Mouse (Mus musculus): ENCODE measurements around the gene Tysnd1. TPM values are rescaled to one million over a fixed set of nuclear protein-coding genes. Genes with fewer than 3 reads are reported as not detected.

Gene Tysnd1
- 1 to 10 TPM; 2.9 to 3.7 TPM for polyA plus RNA-seq (2017; shearing (Covaris generic))

DNA sequence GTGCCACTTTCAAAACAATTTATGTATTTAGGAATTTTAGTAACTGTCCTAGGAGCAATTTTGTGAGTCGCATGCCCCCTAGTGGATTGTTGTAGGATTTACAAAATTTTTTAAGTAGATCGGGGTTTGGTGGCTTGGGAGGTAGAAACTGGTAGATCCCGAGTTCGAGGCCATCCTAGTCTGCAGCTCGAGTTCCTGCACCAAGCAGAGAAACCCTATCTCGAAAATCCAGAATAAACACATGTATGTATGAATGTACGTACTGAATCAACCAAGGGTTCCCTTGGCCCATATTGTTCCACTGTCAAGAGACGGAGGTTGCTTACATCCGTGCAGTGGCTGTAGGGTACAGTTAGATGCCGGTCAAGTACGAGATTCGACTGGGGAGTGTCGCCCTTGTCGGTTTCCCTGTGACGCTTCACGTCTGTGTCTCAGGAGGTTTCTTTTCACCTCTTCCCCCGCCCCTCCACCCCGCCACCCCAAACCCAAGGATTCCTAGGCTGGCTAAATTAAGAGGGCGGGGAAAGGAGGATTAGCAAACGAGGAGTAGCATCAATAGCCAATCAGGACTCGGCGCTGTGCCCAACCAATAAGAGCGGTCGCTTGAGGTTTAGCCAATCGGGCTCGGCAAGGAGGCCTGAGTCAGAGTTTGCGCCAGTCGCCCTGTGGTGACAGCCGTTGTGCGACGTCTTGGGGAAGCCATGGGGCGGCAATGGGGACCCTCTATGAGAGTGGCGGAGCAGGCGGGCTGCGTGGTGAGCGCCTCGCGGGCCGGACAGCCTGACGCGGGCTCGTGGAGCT, at the start of gene Tysnd1:
Tysnd1 (plus strand) TSS at position 645 of the 801 bp plus-strand sequence.
- ATAC-seq = peak; percentile 98

DNA sequence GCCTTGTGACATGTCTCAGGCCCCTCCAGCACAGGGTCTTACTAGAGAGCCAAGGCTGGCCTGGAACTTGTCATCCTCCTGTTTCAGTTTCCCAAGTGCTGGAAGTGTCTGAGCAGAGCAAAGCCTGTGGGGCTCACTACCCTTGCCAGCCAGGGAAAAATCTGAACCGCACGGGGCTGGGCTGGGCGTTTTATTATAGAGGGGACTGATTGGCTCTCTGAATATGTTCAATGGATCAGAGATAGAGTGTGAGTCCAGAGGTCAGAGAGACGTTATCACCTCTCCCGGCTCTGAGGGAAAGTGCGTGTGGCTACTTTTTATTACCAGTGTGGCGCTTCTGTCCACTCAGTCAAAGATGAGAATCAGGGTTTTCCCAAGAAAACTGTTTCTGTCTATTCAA, 48.8 kb upstream of the Tysnd1 start:
- no peak for ATAC-seq

DNA sequence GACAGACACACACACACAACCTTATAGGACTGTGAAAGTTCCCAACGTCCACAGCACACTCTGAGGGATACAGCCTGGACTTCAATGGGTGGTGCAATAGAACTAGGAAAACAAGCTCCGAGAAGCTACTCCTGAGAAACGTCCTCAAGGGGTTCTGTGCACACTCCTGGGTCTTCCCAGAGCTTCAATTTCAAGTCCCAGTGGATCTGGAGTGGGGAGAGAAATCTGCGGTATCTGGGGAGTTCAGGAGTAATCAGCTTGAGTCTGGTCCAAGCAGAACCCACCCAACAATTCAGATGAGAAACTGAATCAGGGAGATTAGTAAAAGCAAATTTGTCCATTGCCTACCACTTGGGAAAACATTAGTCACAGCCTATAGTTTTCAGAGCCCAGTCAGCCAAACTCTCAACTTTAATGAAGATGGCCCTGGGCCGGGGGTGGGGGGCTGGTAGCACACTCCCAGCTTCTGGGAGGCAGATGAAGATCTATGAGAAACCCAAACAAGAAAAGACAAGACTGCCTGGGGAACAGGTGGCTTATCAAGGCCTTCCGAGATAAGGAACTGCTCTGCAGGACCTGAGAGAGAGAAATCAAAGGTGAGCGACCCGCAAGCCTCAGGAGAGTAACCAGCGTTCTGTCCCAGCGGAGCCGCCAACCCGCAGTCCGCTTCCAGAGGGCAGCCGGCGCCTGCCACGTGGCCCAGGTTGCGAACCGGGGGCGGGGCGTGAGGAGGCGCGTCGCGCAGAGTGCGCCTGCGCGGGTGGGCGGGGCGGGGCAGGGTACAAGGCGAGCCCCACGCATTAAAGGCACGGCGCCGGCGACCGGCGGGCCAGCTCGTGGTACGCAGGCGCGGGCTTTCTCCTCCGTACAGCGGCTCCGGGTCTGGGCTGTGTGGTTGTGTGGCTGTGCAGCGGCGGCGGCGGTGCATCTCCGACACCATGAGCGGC, 47.3 kb upstream of the Tysnd1 start, which contains the start of gene Ppa1:
Ppa1 (plus strand) TSS at position 763 of the 947 bp plus-strand sequence.
- peak; percentile 73 for ATAC-seq

DNA sequence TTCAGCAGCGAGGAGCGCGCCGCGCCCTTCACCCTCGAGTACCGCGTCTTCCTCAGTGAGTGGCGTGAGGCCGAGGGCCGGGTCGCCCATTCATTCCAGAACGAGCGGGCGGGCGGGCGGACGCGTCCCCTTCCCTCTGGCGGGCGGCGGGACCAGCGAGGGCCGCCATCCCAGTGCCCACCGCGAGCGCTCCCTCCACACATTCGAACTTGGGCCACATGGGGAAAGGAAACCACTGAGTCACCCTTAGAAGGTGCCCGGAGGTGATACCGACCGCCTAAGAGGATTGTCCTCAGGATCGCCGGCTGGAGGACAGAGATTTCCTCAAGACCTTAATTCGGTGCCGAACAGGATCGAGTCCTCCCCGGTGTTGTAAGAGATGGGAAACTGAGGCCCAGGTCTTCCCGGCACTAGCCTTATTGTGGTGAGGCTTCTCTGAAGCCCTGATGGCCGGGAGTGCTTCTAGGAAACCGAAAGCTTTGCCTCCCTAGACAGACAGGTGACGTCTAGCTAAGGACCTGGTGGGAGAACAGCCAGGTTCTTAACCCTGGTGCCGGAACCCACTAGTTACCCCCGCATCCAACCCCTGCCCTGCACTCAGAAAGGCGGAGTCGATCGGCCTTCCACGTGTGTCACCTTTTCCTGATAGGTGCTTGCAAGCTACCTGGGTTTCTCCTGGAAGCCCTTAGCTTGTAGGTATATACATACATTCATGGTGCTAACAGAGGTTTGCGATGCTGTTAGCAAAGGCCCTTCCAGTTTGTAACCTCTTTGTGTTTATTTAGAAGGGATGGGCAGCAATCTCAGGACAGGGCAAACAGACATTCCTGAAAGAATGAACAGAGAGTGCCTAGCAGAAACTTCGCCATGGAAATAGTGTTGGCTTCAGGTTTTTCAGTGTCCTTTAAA, 46.3 kb upstream of the Tysnd1 start:
- peak; percentile 49 for ATAC-seq

DNA sequence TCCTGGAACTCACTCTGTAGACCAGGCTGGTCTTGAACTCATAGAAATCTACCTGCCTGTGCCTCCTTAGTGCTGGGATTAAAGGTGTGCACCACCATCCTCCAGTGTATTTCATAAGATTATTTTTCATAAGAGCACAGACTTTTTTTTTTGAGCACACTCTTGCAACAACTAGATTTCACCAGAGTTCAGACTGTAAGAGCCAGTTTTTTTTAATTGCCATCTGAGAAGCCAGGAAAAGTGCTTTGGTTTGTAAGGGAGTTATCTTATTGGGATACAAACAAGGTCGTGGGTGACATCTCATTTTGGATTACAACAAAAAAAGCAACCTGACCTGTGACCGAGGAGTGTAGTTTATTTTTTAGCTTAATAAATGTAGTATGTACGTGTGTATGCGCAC, 41.2 kb upstream of the Tysnd1 start:
- no peak for ATAC-seq

DNA sequence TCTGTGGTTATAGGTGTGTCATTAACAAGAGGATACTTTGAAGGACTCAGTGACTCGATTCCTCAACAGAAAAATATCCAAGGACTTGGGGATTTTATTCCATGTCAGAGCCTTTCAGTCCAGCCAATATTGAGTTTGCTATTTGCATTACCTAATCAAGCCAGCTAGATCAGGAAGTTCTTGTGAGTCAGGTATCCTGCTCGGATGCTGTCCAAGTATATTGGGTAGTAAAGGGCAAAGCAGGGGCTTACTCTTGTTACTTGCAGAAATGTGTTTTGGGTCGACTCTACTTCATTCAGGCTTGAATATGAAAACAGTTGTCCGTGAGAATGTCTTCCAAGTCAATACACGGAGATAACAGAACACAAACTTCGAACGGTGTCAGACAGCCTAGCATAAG, 40.6 kb upstream of the Tysnd1 start:
- ATAC-seq = no peak

DNA sequence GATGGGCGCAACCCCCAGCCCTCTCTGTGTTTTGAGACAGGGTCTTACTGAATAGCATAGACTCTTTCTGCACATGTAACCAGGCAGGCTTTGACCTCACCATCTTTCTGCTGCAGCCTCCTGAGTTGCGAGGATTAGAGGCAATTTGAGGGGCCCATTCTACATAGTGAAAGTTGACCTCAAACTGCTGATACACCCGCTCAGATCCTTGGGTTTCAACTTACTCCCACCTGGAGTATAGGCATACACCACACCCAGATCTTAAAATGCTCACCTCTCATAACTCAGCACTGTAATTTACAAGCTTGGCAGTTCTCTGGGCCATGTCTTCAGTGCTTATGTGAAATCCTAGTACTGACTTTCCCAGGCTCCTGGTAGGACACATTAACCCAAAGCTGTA, 40.1 kb upstream of the Tysnd1 start:
- no peak for ATAC-seq

DNA sequence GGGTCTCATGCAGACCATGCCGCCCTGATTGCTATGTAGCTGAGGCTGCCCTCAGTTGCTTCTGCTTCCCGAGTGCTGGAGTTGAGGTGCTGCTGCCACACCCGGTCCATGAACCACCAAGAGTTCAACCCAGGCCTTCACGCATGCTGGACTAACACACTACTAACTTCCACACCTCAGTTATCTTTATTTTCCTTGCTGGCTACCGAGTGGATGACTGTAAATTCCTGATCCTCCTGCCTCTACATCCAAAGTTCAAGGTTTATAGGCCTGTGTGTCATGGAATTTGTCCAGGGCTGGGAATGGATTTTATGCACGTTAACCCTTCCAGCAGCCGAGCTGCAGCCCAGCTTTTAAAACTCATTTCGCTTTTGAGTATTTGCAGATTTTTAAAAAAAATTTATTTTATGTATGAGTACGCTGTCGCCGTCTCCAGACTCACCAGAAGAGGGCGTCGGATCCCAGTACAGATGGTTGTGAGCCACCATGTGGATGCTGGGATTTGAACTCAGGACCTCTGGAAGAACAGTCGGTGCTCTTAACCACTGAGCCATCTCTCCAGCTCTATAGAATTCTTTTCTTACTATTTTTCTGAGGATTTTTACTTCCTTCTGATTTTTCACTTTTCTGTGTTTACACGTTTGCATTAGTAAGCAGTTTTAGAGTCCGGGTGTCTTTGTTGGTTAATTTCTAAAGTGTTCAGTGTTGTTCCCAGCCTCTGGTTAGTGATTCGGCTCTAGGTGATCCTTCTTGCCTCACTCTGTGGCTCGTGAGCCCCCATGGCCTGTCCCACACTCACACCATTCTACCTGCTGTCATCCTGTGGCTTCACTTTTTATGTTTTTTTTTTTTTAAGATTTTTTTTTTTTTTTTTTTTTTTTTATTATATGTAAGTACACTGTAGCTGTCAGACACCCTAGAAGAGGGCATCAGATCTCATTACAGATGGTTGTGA, 38.1 kb upstream of the Tysnd1 start:
- ATAC-seq = no peak

DNA sequence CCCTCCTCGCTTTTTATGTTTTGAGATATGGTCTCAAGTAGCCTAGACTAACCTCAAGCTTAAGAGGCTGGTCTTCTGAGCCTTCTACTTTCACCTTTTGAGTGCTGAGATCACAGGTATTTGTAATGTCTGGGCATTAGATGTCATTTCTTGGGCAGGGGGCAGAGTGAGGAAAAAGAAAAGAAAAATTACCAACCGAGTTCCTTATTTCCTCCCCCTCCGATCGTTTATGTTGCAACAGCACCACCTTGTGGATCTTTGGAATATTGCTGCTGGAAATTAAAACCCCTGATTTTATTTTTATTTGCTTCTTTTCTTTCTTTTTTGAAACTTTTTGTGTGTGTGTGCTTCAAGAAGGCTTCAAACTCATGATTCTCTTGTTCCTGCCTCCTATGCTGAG, 37.3 kb upstream of the Tysnd1 start:
- peak; percentile 56 for ATAC-seq

DNA sequence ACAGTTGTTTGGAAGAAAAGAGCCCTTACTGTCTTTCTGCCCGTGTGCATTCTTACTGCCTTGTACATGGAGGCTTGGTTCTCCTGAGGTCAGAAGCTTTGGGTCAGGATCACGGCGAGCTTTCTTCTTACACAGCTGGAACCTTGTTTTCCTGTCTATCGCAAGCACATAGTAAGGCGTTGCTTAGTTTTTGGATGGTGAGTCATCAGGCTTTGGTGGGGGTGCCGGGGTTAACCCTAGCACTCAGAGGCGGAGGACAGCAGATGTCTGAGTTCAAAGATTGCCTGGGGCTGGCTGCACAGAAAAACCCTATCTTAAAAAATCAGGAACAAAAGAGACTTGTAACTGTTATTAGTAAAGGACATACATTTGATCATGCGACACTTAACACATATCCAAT, 33.4 kb upstream of the Tysnd1 start:
- ATAC-seq = no peak

DNA sequence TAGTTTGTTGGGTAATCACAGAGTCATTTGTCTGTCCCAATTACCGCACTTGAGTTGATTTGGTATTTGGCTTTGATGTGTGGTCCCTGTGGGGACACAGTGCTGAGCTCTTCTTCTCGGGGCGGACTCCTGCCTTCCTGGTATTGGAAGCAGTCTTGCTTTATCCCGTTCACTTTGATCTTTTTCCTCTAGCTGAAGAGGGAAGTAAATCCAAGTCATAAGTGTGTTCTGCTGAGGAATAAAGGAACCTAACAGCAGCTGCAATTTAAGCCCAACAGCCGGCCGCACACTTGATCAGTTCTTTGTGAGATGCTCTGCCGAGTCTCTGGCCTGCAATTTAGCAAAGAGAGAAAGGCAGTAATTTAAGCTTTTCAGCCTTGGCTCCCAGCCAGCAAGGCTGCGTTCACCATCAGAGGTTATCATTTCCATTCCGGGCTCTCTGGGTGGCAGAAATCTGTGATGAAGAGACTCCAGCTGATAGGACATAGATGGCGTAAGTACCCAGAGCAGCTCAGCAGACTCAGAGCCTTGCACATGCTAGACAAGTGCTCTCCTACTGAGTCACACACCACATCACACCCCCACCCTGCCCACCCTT, 32.8 kb upstream of the Tysnd1 start:
- ATAC-seq = no peak

DNA sequence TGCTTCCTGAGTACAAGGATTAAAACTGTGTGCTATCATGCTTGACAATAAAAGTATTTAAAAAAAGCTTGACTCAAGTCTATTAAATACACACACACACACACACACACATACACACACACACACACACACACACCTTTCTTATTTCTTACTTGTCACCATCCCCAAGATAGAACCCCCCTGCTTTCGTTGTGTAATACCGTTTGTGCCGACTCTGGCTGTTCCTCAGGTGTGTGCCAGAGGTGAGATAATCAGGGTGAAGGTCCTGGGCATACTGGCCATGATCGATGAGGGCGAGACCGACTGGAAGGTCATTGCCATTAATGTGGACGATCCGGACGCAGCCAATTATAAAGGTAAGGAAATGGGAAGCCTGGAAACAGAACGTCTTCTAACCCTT, 30.2 kb upstream of the Tysnd1 start:
- no peak for ATAC-seq

DNA sequence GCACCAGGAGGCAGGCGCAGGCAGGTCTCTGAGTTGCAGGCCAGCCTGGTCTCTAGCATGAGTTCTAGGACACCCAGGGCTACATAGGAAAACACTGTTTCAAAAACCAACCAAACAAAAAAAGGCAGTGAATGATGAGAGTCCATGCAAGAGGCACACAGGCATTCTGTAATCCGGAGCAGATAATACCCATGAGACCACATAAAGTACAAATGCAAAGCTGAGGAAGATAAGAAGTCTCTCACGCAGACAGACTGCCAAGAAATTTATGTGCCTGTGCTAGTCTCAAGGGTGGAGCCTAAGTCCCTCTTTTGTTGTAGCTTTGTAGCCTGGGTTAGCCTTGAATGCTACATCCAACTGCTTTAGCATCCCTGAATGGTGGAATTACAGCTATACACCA, 29.7 kb upstream of the Tysnd1 start:
- no peak for ATAC-seq

DNA sequence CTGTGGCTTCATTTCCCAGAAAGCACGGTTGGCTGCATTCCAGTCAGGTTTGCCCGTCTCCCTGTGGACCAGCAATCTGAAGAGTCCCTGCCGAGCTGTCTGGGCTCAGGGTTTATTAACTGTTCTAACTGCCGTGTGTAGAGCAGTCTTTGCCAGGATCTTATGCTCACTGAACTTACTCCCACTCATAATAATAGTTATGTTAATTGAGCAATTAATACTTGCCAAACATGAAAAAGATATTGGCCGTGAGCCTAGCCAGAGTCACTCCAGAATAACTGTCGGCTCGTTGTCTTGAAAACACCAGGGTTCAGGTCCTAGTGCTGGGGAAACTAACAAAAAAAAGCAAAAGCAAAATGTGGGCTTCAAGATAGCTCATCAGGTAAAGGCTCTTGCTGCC, 26.0 kb upstream of the Tysnd1 start:
- no peak for ATAC-seq

DNA sequence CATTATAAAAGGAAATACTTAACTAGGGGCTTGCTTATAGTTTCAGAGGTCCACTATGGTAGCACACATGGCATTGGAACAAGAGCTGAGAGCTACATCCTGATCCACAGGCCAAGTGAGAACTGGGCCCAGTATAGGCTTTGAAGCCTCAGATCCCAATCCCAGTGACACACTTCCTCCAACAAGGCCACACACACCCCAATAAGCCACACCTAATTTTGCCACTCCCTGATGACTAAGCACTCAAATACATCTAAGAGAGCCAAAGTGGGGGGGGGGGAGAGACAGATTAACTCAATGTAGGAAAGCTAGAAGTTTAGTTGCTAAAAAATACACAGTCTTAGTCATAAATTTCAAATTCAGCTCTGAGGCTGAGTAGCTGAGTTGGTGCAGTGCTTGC, 25.4 kb upstream of the Tysnd1 start:
- ATAC-seq = no peak

DNA sequence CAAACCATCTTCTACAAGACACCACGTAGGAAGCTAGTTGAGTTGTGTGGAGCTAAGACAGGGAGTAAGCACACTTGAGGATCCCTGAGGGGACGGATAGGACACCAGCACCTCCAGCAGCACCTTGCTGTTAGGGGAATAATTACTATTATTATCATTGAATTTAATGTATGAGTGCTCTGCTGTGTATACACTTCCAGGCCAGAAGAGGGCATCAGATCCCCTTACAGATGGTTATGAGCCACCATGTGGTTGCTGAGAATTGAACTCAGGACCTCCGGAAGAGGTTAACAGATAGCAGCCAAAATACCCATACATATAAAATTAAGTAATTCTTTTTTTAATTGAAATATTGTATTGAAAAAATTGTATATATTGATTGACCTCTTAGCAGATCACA, 24.6 kb upstream of the Tysnd1 start:
- no peak for ATAC-seq

DNA sequence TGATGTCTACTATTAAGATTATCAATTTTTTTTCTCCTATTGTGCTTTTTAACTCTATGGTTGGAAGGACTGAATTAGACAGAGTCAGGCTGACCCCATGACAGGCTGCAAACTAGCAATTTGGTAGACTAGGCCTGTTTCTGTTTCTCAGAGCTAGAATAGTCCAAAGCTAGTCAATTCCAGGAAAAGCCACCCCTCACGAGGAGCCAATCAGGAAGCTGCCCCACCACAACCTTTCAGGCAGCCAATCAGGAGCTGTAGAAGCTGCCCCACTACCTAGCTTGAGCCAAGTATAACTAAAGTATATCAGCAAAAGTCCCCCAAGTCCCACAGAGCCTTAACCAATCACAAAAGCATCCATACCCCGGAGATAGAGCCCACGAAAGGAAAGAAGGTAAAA, 19.4 kb upstream of the Tysnd1 start:
- peak; percentile 9 for ATAC-seq

DNA sequence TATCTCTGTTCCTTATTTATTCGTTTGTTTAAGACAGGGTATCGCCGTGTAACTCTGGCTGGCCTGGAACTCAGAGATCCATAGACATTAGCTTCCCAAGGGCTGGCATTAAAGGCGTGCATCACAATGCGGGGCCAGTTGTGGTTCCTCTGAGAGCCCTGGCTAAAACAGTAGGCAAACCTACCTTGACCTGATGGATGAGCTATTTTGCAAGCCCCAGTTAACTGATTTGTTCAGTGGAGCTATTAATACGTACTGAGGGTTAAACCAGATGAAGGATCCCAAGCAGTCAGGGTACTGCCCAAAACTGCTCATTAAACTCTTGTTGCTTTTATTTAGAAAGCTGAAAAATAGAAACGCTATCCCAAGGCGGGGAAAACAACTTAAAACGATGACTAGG, 15.8 kb upstream of the Tysnd1 start:
- ATAC-seq = no peak

DNA sequence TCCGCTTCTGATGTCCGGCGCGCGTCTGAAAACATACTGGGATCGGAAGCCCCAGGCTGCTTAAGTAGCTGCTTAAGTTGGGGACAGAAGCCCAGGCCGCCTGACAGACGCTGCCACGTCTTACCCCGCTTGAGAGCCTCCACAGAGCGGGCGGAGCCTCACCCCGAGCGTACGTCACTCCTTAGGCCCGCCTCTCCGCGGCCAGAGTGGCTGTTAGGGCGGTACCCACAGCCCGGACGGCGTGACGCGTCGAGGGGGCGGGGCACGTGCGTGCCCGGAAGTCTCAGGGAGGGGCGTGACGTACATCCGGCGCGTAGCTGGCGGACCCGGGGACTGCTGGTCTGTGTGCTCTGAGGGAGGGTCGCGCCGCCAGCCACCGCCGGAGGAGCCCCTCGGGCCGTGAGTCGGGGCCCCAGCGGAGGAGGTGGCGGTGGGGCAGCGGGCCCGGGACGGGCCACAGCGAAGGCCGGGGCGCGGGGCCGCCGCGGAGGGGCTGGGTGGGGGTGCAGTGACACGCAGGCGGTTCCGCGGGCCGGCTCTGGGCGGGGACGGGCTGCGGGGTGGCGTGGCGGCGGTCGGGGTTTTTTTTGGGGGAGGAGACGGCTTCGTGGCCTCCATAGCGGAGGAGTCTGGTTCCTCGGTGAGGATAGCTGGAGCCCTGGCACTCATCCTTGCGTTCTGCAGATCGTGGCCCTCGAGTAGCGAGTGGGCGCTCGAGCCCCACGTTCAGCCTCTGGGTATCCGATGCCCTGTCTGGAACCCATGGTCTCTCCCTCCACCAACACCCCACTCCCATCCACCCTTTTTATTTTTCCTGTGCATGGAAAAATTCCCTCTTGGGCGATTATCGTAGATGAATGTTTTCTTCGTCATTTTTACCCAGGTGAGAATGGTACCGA, 15.1 kb upstream of the Tysnd1 start, which contains the start of gene Sar1a:
Sar1a (plus strand) TSS at position 285 of the 899 bp plus-strand sequence.
- ATAC-seq = peak; percentile 97

DNA sequence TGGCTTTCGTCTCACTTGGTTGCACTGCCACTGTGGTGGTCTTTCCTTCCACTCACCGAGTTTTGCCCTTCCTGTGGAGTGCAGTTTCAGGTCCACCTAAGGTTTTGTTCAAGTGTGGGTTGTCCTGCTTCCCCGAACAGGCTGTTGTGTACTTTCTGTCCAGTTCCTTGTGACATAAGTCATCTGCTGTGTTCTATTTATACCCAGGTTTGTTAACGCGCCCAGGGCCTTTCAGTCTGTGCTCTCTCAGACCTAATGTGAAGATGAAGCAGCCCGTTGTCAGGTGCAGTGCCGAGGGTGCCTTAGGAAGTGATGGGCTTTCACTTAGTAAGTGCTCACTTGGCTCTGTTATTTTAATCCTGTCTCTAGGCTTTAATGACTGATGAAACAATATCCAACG, 5.9 kb upstream of the Tysnd1 start:
- ATAC-seq = no peak

Data from activated CD4-positive, CD25-positive, alpha-beta regulatory T cell, adult 4 months (primary cell).